Mouse (Mus musculus): ENCODE results near the gene Cpox. TPM values are rescaled to one million over a fixed set of nuclear protein-coding genes. Genes with fewer than 3 reads are reported as not detected.

The Cpox gene
- polyA plus RNA-seq, 1 experiment from 2014 or later, result 22.0 TPM

DNA sequence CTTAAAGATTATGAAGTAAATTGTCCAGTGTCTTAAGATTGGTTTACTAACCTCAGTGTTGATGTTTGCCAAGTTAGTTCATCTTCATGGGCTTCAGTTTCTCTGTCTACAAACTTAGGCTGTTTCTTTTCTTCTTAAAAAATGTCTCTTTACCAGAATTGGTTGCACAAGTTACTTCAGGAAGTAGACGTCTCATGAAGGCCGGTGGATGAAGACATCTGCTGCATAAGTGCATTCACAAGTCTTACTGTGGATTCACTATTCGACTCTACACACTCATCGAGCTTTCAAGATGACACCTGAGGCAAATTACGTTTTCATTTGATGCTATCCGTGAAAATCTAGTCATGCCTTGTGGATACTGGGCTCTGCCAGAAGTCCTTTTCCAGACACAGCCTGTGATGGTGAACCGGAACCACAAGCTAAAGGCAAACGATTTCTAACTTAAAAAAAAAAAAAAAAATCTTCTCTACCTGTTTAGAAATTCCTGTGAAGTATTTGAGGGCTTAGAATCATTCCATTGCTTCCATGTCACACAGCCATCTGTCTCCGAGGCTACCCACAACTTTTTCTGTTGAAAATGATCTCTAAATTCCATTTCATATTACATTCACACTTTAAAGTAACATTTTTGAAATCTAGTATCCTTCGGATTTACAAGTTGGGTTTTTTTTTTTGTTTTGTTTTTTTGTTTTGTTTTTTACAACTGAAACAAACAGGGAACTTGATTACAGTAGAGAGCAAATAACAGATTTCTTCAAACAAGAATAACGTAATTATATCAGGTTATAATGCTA lies 56.8 kb downstream of the Cpox start:
- H3K9ac ChIP-seq (ENCODE audit: low read length), result no peak overlapping the region
- H3K27ac ChIP-seq (ENCODE audit: low read depth, low read length), result no peak overlapping the region
- peak overlapping the region; percentile 65; the same call in 1 of the 2 replicates for H3K4me3 ChIP-seq (ENCODE audit: low read depth, low read length)

DNA sequence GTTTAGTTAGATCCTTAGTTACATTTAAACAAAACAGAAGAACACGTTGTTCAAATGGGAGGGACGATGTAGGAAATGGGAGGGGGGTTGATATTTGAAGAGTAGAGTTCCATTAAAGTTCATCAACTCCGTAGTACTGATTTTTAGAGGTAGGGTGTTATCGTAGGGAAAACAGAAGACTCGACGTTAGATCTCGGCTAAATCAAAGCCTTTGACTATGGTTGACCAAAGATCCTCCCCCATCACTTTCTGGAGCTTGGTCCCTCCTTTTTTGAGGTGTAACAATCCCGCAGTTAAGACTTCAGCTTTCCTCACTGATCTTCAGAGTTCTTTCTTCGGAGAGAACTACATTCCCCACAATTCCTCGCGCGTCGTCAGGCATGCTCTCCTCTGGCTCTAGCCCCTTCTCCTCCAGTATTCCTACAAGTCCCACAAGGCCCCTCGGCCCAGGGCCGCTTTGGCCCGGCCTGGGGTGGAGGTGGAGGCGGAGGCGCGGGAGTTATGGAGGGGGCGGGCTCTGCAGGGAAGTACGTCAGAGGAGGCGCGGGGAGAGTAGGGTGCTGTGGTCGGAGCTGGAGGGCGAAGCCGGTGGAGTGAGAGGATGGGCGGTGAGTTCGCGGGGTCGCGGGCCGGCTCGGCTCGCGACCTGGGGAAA lies 57.5 kb downstream of the Cpox start, which contains the start of gene Cldnd1:
TSS of gene Cldnd1 (plus strand) at position 434 of the 655 bp plus-strand sequence.
- H3K9me3 ChIP-seq (ENCODE audit: control insufficient read depth, low read length), result no peaks in the 10 kb centered on the region
- peak within 1 kb of the TSS; percentile 65 for H3K4me3 ChIP-seq (ENCODE audit: low read depth, low read length)
- H3K36me3 ChIP-seq (ENCODE audit: control insufficient read depth, insufficient read depth, low read length), result peaks cover 3% of the 10 kb centered on the region; the same call in 1 of the 2 replicates
- peak within 1 kb of the TSS; percentile 60; the same call in 1 of the 2 replicates for H3K27ac ChIP-seq (ENCODE audit: low read depth, low read length)
- peak within 1 kb of the TSS; percentile 56 for H3K4me2 ChIP-seq (ENCODE audit: low read depth, low read length, severe bottlenecking)
- 2% methylated on average over 35 of the region's 35 CpGs for WGBS
- DNase-seq (ENCODE audit: low spot score) (peak; percentile 98), ATAC-seq (replicated peaks; ENCODE audit: low FRiP score) (peak; percentile 100)
- H3K4me1 ChIP-seq (replicated peaks; ENCODE audit: control insufficient read depth, insufficient read depth, low read length), result no peaks in the 10 kb centered on the region
- peak within 1 kb of the TSS; percentile 73 for H3K9ac ChIP-seq (ENCODE audit: low read length)
- no peaks in the 10 kb centered on the region for H3K27me3 ChIP-seq (ENCODE audit: control insufficient read depth, insufficient read depth, low read length)

More for the DNA sequence above, 56.8 kb downstream of the Cpox start:
- ATAC-seq (replicated peaks; ENCODE audit: low FRiP score), result no peak
- no peak for DNase-seq (ENCODE audit: low spot score)
- H3K4me1 ChIP-seq (replicated peaks; ENCODE audit: control insufficient read depth, insufficient read depth, low read length), result no peaks in the 10 kb centered on the region
- no peaks in the 10 kb centered on the region for H3K27me3 ChIP-seq (ENCODE audit: control insufficient read depth, insufficient read depth, low read length)
- H3K9me3 ChIP-seq (ENCODE audit: control insufficient read depth, low read length), result no peaks in the 10 kb centered on the region
- peaks cover 2% of the 10 kb centered on the region; the same call in 1 of the 2 replicates for H3K36me3 ChIP-seq (ENCODE audit: control insufficient read depth, insufficient read depth, low read length)
- H3K4me2 ChIP-seq (ENCODE audit: low read depth, low read length, severe bottlenecking), result peak overlapping the region; percentile 43; the same call in 1 of the 2 replicates
- WGBS, result 81% methylated on average over 11 of the region's 11 CpGs

DNA sequence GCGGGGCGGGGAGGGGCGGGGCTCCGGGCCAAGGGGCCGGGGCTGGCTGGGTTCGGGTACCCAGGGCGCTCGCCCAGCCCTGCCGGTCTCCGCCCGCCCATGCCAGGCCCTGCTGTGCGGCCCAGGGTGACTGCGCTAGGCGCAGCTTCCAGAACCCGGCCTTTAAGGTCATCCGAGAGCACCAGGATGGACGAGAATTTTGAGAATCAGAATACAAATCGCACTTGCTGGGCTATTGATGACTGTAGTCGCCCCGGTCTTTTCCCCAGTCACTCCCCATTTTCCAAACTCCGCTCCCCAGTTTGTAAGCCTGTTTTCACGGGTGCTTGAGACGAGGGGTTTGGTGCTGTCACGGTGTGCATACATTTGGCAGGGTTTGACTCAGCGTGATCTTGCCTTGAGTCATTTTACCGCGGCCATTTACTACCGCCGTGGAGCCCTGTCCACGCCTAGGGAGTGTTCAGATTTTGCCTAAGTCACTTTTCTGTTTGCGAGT lies 58.1 kb downstream of the Cpox start:
- Histone ChIP-seq H3K9me3 (ENCODE audit: control insufficient read depth, low read length) (no peaks in the 10 kb centered on the region), H3K27ac (ENCODE audit: low read depth, low read length) (peak overlapping the region; percentile 60; the same call in 1 of the 2 replicates), H3K4me2 (ENCODE audit: low read depth, low read length, severe bottlenecking) (peak overlapping the region; percentile 56), H3K4me1 (replicated peaks; ENCODE audit: control insufficient read depth, insufficient read depth, low read length) (no peaks in the 10 kb centered on the region), H3K9ac (ENCODE audit: low read length) (peak overlapping the region; percentile 73), H3K36me3 (ENCODE audit: control insufficient read depth, insufficient read depth, low read length) (peaks cover 3% of the 10 kb centered on the region; the same call in 1 of the 2 replicates), H3K27me3 (ENCODE audit: control insufficient read depth, insufficient read depth, low read length) (no peaks in the 10 kb centered on the region), H3K4me3 (ENCODE audit: low read depth, low read length) (peak overlapping the region; percentile 65)
- DNase-seq (ENCODE audit: low spot score) (no peak), ATAC-seq (replicated peaks; ENCODE audit: low FRiP score) (peak; percentile 93)
- WGBS, result 1% methylated on average over 23 of the region's 31 CpGs

DNA sequence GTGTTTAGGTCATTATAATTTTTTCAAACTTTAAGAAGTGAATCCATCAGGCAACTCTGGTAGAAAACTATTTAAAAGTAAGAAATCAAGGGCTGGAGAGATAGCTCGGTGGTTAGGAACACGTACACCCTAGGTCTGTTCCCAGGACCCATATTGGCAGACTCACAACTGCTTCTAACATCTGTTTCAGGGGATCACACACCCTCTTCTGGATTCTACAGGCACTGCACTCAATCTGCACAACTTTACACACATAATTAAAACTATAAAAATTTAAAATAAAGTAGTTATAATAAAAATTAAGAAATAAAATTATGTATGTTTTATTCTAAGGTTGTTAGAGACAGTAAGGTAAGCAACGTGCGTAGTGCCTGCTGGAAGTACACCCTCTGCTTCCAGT lies 68.1 kb downstream of the Cpox start:
- Histone ChIP-seq H3K4me1 (replicated peaks; ENCODE audit: control insufficient read depth, insufficient read depth, low read length) (no peaks in the 10 kb centered on the region), H3K27ac (ENCODE audit: low read depth, low read length) (no peak overlapping the region), H3K4me3 (ENCODE audit: low read depth, low read length) (no peak overlapping the region), H3K27me3 (ENCODE audit: control insufficient read depth, insufficient read depth, low read length) (no peaks in the 10 kb centered on the region), H3K9ac (ENCODE audit: low read length) (no peak overlapping the region), H3K36me3 (ENCODE audit: control insufficient read depth, insufficient read depth, low read length) (peaks cover 2% of the 10 kb centered on the region; the same call in 1 of the 2 replicates), H3K4me2 (ENCODE audit: low read depth, low read length, severe bottlenecking) (no peak overlapping the region), H3K9me3 (ENCODE audit: control insufficient read depth, low read length) (no peaks in the 10 kb centered on the region)
- DNase-seq (ENCODE audit: low spot score) (no peak), ATAC-seq (replicated peaks; ENCODE audit: low FRiP score) (no peak)
- 84% methylated on average over 4 of the region's 4 CpGs for WGBS

DNA sequence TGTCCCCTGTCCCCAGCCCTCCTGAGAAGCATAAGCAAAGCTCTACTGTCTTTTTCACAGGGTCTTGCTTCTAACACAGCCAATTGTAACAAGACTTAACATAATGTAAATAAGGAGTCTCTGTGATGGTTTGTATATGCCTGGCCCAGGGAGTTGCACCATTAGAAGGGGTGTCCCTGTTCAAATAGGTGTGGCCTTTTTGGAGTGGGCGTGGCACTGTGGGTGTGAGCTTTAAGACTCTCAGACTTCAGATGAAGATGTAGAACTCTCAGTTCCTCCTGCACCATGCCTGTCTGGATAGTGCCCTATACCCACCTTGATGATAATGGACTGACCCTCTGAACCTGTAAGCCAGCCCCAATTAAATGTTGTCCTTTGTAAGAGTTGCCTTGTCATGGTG lies 68.7 kb downstream of the Cpox start:
- Histone ChIP-seq H3K36me3 (ENCODE audit: control insufficient read depth, insufficient read depth, low read length) (peaks cover 2% of the 10 kb centered on the region; the same call in 1 of the 2 replicates), H3K9me3 (ENCODE audit: control insufficient read depth, low read length) (no peaks in the 10 kb centered on the region), H3K4me1 (replicated peaks; ENCODE audit: control insufficient read depth, insufficient read depth, low read length) (no peaks in the 10 kb centered on the region), H3K4me3 (ENCODE audit: low read depth, low read length) (no peak overlapping the region), H3K27me3 (ENCODE audit: control insufficient read depth, insufficient read depth, low read length) (no peaks in the 10 kb centered on the region), H3K27ac (ENCODE audit: low read depth, low read length) (no peak overlapping the region), H3K4me2 (ENCODE audit: low read depth, low read length, severe bottlenecking) (no peak overlapping the region), H3K9ac (ENCODE audit: low read length) (no peak overlapping the region)
- DNase-seq (ENCODE audit: low spot score) (no peak), ATAC-seq (replicated peaks; ENCODE audit: low FRiP score) (no peak)
- 100% methylated on average over 1 of the region's 1 CpGs for WGBS

DNA sequence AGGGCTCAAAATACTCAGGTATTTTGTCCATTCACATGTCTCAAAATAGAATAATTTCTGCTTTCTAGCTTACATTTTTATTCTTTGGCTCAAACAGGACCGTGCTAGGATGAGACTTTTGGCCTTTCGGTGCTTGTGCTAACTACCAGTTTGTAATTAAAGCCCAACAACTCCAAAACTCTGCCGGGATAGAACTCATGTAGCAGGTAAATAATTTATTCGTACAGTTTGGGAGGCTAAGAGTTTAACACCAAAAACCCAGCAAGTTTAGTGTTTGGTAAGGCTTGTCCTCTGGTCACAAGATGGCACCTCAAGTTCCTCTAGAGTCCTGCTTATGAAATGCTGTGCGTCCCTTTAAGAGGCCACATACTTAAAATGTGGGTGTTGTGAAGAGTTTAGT lies 70.7 kb downstream of the Cpox start:
- DNase-seq (ENCODE audit: low spot score) (no peak), ATAC-seq (replicated peaks; ENCODE audit: low FRiP score) (no peak)
- H3K9me3 ChIP-seq (ENCODE audit: control insufficient read depth, low read length), result no peaks in the 10 kb centered on the region
- H3K4me3 ChIP-seq (ENCODE audit: low read depth, low read length), result no peak overlapping the region
- H3K36me3 ChIP-seq (ENCODE audit: control insufficient read depth, insufficient read depth, low read length), result no peaks in the 10 kb centered on the region
- no peak overlapping the region for H3K27ac ChIP-seq (ENCODE audit: low read depth, low read length)
- no peak overlapping the region for H3K9ac ChIP-seq (ENCODE audit: low read length)
- H3K4me2 ChIP-seq (ENCODE audit: low read depth, low read length, severe bottlenecking), result no peak overlapping the region
- no peaks in the 10 kb centered on the region for H3K4me1 ChIP-seq (replicated peaks; ENCODE audit: control insufficient read depth, insufficient read depth, low read length)
- WGBS, result 94% methylated on average over 5 of the region's 5 CpGs
- no peaks in the 10 kb centered on the region for H3K27me3 ChIP-seq (ENCODE audit: control insufficient read depth, insufficient read depth, low read length)

DNA sequence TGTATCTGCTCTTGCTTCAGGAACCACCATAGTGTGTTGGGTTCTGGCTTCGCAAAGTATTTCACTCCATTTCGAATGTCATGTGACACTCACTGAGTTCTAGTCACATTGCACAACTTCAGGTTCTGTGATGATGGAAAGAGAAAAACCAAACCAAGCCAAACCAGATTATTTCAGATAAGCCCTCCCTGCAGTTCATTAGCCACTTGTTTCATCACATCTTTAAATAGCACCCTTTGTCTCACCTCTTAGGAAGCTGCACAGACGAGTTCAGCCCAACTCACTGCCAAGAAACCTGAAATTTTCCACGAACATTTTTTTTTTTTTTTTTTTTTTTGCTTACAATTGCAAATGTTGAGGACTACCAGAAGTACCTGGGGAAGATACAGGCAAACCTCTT lies 76.6 kb downstream of the Cpox start:
- no peaks in the 10 kb centered on the region for H3K9me3 ChIP-seq (ENCODE audit: control insufficient read depth, low read length)
- 76% methylated on average over 4 of the region's 4 CpGs for WGBS

DNA sequence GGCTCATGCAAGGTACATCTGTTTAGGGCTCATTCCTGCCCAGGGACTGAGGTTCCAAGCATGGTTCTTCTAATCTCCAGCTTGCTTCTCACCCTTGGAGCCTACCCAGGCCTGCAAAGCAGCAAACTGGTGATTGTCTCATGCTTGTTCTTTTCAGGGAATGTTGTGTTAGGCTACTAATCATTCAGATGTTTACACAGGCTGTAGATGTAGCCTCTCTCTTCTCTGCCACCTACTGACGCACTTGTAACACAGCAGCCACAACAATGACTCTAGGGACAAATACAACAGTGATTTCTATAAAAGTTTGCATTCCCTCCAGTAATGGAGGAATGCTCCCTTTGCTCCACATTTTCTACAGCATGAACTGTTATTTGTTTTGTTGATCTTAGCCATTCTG lies 81.2 kb downstream of the Cpox start:
- Histone ChIP-seq H3K9me3 (ENCODE audit: control insufficient read depth, low read length) (no peaks in the 10 kb centered on the region), H3K27me3 (ENCODE audit: control insufficient read depth, insufficient read depth, low read length) (no peaks in the 10 kb centered on the region), H3K4me1 (replicated peaks; ENCODE audit: control insufficient read depth, insufficient read depth, low read length) (no peaks in the 10 kb centered on the region), H3K36me3 (ENCODE audit: control insufficient read depth, insufficient read depth, low read length) (no peaks in the 10 kb centered on the region), H3K4me2 (ENCODE audit: low read depth, low read length, severe bottlenecking) (no peak overlapping the region), H3K4me3 (ENCODE audit: low read depth, low read length) (no peak overlapping the region), H3K9ac (ENCODE audit: low read length) (no peak overlapping the region), H3K27ac (ENCODE audit: low read depth, low read length) (no peak overlapping the region)
- DNase-seq (ENCODE audit: low spot score), result no peak
- ATAC-seq (replicated peaks; ENCODE audit: low FRiP score), result no peak
- 19% methylated on average over 1 of the region's 1 CpGs for WGBS

More for the DNA sequence above, 76.6 kb downstream of the Cpox start:
- Histone ChIP-seq H3K36me3 (ENCODE audit: control insufficient read depth, insufficient read depth, low read length) (no peaks in the 10 kb centered on the region), H3K27me3 (ENCODE audit: control insufficient read depth, insufficient read depth, low read length) (no peaks in the 10 kb centered on the region), H3K9ac (ENCODE audit: low read length) (no peak overlapping the region), H3K4me3 (ENCODE audit: low read depth, low read length) (no peak overlapping the region), H3K4me2 (ENCODE audit: low read depth, low read length, severe bottlenecking) (no peak overlapping the region), H3K27ac (ENCODE audit: low read depth, low read length) (no peak overlapping the region), H3K4me1 (replicated peaks; ENCODE audit: control insufficient read depth, insufficient read depth, low read length) (no peaks in the 10 kb centered on the region)
- no peak for DNase-seq (ENCODE audit: low spot score)
- no peak for ATAC-seq (replicated peaks; ENCODE audit: low FRiP score)

All from forebrain, embryonic 11.5 days (tissue).